Mouse (Mus musculus) fibroblast of lung, adult 2 months (primary cell): ENCODE data around the gene Syn3.
"Not testable (repeated sequence)": the region's sequence is repeated elsewhere in the genome, so short reads cannot be mapped to it uniquely, and the experiment has no call there.

ENCODE experiments used
- DNase-seq: peaks from one replicate; pipeline ENCODE4 v3.0.0-alpha.2; 2011; ENCODE audit warnings: low read depth

Gene Syn3

DNA sequence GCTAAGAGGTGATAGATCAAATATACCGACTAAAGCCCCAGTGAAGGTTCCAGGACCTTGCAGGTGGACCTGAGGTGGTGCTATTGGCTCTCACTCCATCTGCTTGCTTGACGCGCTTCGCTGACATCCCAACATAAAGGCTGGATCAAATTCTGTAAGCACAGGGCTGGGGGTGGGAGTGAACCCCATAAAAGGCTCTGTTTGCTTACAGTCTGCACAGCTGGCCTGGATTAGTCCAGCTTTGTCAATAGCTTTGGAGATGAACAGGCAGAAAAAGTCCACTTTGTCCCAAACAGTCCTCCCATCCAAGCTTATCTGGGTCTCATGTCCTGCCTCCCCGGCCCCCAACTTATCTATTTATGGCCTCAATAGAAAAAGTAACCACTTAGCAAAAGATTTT, 347.3 kb downstream of the Syn3 start:
- no peak for DNase-seq

DNA sequence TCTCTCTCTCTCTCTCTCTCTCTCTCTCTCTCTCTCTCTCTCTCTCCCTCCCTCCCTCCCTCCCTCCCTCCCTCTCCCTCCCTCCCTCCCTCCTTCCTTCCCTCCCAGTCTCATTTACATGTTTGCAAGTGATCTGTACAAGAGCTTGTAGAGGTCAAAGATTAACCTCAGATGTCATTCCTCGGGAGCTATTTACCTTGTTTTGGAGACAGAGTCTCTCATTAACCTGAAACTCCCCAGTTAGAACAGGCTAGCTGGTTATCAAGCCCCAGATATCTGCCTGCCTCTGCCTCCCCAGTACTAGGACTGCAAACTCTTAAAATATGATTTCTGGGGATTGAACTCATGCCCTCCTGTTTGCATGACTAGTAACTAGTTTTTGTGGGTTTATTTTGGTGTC, 348.6 kb downstream of the Syn3 start:
- DNase-seq, result no peak

DNA sequence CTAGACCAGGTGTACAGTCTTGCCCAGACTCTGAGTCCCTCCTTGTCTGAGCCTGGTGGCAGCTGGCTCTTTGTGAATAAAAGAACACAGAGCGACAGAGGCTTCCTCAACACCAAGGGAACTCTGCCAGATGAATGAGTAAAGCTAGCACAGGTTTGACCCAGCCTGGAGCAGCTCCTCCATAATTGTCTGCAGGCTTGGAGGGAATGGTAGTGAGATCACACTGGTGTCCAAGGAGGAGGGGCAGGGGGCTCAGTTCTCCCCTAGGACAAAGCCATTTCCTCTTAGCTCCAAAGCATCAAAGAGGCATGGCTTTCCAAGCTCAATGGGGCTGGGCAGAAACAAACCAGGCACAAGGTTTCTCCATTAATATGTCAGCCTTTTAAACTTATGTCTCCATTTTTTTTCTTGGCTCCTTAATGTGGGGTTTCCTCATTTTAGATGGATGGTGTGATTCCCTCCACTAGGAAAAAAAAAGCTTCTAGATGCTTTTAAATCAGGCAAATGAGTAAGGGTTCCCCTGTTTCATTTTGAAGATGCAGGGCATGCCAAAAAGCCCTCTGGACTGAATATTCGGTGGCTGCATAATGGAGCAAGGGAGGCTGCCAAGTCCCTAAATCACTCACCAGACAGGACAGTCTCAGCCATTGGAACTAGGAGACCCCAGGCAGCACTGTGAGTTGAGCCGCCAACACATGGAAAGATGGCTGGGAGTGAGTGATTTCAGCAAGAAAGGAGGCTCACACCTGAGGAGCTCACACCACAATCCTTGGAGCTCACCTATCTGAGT, 349.5 kb downstream of the Syn3 start:
- no peak for DNase-seq

DNA sequence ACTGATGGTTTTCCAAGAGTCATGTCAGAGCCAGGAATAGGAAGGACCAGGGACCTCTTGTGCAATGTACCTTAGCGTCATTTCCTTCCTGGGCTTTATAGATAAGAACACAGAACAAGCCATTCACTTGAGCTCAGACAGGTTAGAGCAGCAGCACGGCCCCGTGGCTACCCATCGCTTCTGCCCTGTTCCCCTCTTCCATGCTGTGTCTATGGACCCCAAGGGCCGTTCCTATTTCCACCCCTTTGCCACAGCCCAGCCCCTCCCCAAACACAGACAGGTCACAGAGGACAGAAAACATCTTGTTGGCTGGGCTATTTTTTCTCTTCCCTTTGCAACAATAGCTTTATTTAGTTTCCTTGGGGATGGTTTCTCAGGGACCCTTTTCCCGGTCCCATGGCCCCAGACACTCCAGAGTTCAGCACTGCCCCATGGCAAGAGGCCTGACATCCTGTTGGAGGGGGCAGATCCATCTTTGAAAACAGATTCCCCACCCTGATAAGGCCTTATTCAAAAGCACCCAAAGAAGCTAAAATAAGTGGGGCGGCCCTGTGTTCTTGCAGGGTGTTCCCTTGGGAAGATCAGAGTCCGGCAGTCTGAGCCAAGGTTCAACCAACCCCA, 359.5 kb downstream of the Syn3 start:
- no peak for DNase-seq

DNA sequence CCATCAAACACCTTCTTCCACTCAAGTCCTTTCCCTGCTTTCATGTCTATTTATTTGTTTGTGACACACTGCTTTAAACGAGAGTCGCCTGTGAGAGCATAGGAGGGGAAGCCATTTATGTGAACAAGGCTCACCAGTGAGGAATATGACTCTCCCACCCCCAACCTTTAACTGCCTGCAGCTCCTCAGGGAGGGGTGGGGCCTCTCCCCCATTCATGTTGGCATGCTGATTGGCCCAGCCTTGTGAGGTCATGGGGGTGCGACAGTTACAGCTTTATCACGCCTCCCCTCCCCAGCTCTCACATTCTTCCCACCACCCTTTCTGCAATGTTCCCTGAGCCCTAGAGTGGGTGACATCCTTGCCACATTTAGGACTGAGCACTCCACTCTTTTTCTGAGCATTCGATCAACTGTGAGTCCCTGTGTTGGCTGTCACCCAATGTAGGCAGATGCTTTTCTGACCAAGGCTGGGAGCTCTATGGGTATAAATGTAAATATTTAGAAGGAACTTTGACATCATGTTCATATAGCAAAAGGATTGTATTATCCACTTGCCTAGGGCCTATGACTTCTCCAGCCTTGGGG, 361.0 kb downstream of the Syn3 start:
- DNase-seq, result no peak

DNA sequence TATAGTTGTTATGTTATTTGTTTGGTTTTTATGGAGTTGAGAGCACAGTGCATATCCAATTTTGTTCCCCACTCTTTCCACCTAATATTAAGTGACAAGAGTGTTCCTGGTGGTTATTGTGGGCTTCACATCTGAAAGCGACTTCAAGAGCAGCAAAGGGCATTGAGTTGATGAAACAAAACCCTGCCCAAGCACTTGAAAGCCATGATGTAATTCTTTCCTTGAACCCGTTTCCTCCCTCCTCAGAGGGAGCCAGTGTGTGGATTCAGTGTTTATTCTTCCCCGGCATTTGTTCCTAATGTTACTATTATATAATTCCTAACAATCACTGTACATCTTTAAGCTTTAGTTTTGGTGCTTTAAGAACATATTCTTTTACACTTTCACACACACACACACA, 361.6 kb downstream of the Syn3 start:
- no peak for DNase-seq

DNA sequence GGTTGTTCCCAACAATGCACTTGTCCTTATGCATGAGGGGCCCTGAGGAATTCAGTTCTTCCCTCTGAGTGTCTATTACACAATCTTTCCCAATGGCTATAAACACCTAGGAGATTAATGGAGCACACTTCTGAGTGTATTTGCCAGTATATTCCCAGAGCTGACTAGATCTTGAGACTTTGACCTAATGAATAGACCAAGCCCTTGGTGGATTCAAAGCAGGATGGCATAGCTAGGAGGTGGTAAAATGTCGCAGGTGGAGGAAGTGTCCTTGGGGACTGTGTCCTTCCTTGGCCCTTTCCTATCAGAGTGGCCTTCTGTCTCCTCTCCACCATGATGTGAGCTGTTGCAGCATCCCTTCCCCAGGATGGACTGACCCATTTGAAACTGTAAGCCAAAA, 362.4 kb downstream of the Syn3 start:
- DNase-seq, result no peak

DNA sequence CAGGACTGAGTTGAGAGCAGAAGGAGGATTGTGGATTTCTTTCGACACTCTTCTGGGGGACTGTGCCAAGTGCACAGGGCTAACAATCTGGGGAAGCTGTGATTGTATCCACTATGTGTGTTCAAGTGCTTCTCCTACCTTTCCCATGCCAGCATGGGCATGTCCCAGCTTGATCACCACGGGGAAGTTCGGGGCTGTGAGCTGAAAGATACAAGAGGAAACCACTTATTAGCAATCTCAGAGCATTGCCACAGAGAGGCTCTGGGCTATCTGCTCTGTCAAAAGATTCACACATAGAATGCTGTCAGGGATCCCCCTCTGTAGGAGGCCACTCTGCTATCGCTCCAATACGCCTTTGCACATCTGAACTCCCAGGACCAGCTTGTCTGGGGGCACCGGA, 363.8 kb downstream of the Syn3 start:
- no peak for DNase-seq

DNA sequence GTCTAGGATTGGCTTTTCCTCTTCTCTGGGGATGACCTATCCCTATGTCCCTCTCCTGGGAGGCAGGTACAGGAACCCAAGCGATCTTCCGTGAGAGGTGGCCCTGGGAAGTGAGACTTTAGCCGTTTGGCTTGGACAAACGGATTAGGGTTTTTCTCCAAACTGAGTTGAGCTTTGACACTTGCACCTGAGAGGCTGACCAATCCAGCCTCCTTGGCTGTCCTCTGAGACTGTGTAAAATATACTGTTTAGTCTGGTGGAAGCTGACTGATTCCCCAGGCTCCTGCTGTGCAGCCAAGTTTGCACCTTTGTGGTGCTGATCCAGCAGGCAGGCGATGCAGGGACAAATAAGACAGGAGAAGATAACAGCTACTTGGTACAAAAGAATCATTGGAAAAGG, 364.4 kb downstream of the Syn3 start:
- no peak for DNase-seq

DNA sequence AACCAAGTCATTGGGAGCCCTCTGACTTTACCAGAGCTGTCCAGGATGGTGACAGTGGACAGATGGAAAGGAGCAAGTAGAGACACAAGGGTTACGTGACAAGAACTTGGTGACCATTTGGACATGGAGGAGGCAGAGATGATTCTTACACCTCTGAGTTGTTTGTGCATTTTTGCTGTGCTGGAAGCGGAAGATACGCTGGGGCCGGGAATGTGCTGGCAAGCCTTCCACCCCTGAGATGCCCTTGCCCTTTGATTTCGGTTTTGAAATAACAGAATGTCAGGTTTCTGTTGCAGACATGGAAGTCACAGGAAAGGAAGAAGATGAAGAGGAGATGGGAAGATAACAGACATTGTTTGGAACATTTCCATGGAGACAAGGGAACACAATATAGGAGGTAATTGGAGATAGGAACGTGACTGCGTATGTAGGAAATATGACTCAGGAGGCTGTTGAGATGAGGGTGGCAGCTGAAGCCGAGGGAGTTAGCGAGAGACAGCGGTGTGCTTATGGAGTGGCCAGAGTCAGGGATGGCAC, 366.2 kb downstream of the Syn3 start:
- no peak for DNase-seq

DNA sequence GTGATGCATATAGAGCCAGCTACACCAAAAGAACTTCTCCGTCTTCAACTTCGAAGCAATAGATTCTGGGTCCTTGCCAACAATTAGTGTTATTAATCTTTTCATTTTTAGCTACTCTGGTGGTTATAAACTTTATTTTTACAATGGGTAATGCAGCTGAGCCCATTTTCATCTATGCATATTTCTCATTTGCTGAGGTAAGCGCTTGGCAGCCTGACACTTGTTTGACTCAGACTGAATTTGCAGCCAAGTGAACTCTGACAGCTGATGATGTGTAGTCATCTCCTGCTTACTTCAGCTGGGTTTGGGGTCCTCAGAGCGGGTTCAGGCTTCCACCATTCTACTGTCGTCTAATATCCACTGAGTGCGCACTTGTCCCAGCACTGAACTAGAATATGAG, 369.6 kb downstream of the Syn3 start:
- DNase-seq, result no peak

DNA sequence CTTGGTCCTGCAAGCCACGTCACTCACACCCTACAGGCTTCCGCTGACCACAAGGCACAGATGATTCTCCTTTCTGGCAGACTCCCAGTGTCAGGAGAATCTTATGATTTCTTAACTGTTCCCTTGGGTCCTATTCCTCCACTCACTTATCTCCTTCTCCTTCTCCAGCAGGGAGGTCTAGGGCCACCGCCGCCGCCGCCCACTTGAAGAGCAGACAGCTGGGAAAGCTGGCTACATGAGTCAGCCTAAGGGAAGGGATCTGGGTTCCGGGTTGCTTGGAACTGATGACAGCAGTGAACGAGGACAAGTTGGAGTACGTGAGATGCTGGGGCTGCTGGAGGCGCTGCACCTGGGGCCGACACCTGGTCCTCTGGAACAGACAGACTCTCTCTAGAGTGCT, 372.2 kb downstream of the Syn3 start:
- no peak for DNase-seq

DNA sequence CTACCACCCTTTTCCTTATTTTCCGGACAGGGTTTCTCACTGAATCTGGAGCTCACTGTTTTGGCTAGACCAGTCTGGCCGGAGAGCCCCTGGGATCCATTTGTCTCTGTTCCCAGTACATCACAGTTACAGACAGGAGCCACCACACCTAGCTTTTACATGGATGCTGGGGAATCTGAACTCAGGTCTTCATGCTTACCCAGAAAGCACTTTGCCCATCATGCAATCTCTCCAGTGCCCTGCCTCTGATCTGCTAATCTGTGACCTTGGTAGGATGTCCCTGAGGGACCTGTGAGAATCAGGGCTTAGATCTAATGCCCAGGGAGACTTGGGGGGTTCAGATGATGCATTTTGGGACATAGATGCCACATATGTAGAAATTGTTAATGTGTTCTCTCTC, 373.3 kb downstream of the Syn3 start:
- DNase-seq, result no peak

DNA sequence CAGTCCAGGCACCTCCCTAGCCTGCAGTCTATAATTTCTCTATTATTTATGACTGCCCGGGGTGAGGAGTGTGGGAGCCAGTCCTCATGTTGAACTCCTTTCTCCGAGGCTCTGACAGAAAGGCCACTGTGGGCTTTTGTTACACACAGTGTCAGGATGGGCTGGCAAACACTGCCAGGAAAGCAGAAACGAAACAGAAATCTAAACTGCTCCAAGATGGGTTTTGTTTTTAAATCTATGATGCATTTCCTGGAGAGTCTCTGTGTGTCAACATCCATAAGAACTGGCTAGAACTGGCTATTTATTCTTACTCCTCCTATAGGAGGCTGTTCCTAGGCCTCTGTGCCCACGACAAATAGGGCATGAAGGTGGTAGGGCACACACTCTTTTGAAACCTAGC, 374.6 kb downstream of the Syn3 start:
- DNase-seq, result no peak

DNA sequence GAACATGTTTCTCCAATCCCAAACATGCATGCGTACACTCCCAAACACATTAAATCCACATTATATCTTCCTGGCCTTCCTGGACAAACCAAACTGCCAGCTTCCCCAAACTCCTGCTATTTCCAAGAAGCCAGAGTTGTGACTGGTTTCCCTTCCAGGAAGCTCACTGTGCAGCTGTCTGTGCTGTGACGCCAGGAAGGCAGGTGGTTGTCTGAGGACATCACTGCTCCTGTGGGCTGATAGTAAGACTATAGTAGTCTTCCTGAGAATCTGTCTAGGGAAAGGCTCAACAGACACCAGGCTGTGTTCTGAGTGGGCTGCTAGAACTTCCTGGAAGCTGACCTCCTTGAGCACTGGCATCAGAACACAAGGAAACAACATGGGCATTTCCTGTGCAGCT, 375.5 kb downstream of the Syn3 start:
- DNase-seq, result no peak

DNA sequence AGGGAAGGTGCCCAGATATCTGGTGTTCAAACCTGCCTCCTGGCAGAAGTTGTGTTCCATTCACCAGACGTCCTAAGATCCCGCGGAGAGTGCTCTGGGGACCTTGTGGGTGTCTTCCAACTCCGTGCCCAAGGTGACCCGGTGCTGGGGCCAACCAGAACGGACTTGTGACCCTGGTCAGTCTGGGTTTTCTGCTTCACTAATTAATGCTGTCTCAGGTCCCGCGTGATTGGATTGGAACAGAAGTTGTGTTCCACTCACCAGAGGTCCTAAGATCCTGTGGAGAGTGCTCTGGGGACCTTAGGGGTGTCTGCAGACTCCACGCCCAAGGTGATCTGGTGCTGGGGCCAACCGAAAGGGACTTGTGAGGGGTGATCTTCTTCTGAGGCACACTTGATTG, 376.2 kb downstream of the Syn3 start:
- not testable (repeated sequence) for DNase-seq

DNA sequence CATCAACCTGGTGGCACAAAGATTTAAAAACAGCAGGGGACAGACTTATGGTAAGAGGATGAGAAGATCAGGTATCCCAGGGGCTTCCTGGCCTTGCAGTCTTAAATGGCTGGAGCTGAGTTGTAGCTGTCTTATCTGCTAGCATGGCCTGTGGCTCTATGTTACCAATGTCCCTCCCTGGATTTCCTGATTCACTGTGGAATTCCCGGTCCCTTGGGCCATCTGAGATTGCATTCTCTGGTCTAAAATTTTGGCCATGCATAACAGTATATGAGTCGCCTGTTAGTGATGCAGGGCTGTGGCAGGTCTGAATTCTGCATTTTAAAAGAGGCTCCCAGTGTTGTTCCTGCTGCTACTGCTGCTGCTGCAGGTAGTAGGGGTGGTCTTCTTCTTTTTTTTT, 382.4 kb downstream of the Syn3 start:
- no peak for DNase-seq

DNA sequence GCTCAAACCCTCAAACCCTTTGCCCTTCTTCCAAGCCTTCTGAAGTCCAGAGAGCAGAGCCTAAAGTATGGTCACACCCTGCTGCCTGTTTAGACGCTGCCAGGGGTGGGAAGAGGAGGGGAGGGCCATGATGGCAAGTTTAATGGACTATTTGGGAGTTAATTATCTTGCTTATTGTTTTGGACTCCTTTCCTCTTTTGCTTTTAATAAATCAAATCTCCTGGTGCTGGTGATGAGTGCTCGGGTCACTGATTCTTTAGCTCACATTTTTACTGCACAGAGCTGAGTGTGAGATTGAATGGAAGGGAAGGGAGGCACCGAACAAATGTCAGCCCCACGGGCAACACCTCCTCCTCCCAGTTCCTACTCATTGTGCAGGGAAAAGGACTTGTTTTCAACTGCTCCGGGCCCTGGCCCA, 384.3 kb downstream of the Syn3 start:
- no peak for DNase-seq

DNA sequence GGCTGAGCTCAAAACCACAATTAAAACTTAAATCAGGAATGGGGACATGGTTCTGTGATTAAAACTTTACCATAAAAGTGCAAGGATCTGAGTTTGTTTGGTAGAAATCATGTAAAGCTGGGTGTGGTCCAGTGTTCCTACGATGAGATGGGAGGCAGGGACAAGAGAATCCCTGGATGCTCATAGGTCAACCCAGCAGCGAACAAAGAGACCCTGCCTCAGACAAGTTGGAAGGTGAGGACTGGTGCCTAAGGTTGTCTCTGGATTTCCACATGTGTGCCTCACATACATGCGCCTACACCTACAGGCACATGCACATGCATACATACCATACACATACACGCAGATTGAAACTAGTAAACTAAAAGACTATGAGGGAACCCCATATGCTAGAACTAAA, 389.9 kb downstream of the Syn3 start:
- no peak for DNase-seq

DNA sequence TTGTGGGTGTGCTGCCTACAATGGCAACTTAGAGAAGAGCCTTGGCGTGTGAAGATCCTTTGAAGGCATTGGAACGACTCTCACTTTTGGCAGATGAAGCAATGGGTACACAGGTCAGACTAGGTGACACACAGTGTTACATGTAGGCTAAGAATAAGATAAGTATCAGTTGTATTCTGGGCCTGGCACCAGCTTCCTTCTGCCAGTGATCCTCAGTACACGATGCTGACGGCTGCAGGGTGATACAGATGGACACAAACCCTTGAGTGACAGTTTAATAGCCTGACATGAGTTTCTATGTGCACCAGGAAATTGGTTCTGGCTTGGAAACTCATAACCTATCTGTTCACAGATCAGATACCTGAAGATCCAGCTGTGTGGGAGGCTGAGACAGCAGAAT, 391.0 kb downstream of the Syn3 start:
- DNase-seq, result no peak

DNA sequence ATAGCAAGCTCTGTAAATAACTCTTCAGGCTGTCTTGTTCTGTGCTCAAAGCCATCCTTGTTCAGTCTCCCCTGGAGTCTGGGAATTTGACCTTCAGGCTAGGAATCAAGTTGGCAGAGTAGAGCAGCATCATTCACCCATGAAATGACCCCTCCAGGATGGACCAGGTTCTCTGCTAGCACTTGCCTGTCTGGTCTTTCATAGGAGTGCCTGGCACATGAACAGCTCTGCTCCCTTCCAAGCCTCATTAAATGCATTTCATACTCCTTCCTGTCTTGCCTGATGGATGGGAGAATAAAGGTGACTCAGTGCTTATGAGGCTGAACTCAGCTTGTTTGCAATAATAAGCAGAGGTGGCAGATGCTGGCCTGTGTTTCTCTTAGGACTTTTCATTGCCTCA, 394.7 kb downstream of the Syn3 start:
- DNase-seq, result peak; percentile 80

DNA sequence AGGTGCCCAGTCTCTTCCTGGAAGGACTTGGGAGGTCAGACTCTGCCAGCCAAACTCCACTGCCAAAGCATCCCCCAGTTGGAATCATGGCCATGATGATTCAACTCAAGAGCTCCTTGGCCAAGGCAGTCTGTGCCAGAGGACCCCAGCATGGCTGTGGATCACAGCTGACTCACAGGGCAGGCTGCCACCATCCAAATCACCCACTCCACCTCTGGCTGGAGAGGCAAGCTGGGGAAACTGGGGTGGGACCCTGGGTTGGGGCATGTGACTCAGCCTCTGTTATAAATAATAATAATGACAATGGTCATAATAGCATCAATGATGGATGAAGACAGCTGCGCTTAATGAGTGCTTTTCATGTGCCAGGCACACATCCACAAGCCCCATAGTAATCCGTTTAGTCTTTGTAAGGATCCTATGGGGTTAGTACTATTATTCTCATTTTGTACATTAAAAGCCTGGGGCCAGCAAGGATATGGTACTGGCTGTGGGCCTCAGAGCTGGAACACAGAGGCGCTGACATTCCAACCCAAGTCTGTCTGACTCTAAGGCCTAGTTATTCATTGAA, 398.3 kb downstream of the Syn3 start:
- DNase-seq, result peak; percentile 97

DNA sequence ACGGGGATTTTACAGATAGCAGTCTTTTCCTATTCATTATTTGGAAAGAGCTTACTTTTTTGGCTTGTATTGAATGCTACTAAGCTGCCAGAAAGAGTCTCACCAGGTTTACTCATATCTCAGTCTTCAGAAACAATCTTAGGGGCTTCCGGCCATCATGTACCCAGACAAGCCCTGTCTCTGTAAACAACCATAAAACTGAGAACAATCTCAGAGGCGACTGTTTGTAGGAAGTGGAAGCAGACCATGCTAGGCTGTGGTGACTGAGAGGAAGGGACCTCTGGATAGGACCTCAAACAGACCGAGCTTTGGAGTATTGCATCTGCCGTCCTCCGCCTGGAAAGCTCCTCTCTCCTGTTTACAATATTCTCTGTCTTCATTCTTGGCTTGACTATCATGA, 400.3 kb downstream of the Syn3 start:
- DNase-seq, result no peak
